Mouse (Mus musculus): ENCODE results near the gene Atp5mpl.

Atp5mpl gene

DNA sequence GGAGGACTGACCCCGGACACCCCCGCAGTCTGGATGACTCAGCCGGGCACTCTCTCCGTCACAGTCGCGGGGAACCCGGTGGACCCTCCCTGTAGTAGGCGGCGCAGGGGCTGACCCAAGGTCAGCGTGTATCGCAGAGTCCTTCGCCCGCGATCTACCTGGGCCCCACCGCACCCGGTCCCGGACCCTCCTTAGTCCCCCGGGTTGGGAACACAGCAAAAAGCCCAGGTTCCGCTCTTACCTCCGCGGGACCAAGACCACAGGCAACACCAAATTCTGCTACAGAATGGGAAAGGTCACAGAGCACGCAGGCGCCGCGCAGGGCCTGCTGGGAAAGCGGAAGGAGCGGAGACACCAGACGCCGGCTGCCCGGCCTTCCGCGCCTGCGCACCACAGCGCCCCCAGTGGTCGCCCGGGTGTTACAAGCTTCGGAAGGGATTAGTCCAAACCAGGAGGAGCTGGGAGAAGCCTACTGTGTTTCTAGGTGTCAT is at the start of gene Atp5mpl:
TSS of gene Atp5mpl (minus strand) at position 295 of the 491 bp plus-strand sequence.
- DNase-seq (ENCODE audit: low spot score in 2 of 2): peak; percentile 91 to 93

DNA sequence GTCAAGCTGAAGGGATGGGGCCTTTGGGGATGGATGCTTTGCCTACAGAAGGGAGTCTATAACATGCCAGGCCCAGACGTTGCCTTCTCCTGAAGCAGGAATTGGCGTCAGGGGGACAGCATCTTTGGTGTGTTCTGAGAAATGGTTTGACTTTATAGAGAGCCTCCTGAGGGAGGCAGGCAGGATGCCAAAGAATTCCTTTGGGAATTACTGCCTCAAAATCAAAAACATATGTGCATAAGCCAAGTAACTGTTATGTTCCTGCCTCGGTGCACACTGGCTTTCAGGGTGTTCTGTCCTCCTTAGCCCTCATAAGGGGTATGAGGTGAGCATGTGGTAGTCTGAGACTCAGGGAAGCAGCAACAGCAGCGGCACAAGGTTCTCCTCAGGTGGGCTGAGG is 49.6 kb upstream of the Atp5mpl start:
- no peak for DNase-seq (ENCODE audit: low spot score in 2 of 2)

DNA sequence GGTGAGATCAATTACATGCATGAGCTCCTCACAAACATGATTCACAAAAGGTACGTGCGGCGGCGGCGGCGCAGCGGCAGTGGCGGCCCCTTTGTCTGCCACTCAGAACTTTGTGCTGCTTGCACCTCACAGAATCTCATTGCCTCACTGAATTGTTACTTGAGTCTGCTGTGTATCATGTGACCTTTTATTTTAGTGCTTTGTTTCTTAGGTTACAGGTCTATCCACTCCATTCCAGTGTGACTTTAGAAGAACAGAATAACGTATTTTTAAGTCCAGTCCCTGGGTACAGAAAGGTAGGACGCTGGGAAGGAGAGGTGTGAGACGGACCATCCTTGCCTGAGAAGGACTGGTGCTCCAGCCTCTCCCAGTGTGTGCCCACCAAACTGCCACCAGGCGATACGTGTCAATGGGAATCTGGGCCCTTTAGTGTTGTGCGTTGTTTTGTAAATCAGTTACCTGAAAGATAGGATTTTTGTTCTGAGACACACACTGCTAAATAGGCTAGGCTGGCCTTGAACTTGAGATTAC is 46.6 kb upstream of the Atp5mpl start:
- no peak for DNase-seq (ENCODE audit: low spot score in 2 of 2)

DNA sequence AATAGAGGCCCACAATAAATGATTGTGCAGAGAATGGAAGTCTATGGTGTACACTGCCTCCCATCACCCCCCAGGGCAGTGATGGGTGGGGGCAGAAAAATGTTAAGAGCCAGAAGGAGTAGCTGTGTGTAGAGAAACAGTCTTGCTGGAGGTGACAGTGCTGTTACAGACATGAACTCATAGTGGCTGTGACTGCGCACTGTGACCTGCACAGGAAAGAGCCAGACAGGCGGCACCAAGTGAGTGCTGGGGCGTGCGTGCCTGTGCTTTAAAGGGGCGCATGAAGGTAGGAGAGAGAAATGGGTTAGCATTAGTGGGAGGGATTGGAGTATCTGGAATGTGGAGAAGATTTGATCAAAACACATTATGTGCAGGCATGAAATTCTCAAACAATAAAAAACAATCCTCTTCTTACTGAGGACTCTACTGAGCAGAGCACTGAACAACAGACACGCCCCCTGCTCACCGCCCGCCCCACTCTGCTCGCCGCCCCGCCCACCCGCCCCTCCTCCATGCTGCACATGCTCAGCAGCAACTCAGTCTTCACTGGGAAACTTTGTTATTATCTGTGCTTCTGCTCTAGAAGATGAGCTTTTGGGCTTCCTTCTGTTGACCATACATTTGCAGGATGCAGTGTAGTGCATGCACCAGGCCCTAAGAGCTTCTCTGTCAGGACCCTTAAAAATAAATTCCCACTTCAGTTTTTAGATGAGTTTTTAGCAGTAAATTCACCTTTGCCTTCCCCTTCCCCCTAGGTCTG is 45.9 kb upstream of the Atp5mpl start:
- no peak for DNase-seq (ENCODE audit: low spot score in 2 of 2)

DNA sequence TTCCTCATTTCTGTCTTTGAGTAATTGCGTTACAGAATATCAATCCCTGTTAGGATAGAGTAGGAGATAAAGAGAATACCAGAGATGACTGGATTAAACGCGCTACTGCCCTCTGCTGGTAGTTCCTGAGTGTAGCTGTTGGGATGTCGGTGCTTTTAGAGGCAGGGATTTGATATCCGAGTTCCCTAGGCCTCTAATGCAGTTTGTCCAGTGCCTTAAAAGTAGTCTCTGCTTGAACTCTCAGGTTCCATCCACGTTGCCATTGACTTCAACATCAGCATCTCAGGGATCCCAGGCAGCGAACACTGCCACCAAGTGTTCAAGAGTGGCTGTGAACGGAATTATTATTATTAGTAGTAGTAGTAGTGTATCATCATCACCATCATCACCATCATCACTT is 34.4 kb upstream of the Atp5mpl start:
- DNase-seq (ENCODE audit: low spot score in 2 of 2): peak; percentile 32 to 49

DNA sequence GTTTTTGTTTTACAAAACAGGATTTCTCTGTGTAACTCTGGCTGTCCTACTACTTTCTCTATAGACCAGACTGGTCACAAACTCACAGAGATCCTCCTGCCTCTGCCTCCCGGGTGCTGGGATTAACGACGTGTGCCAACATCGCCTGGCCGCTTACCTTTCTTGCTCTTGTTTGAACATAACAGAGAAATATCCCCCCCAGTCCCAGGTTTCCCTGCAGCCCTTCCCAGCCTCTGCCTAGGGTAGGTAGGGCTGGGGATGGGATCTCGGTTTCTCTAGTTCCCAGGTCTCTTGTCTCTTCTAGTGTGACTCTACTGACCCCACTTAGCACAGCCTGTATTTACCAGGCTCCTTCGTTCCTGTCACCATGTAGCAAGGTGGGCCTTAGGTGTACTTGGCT is 33.0 kb upstream of the Atp5mpl start:
- DNase-seq (ENCODE audit: low spot score in 2 of 2): no peak

DNA sequence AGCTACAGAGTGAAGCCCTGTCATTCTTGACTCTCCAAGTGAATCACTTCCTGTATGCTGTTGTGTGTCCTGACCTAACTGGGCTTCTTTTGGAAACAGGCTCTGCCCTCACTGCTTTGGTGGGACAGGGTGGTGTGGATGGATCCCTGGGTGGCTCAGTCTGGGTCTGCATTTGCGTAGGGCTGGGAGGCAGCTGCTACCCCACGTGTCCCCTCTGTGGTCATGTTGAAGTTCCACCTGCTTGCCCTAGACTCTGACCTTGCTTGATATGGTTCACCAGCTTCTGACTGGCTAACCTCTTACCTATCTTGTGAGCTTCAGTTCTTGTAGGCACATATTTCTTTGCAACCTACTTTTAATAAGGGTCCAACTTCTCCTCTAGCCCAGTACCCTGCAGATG is 28.4 kb upstream of the Atp5mpl start:
- no peak for DNase-seq (ENCODE audit: low spot score in 2 of 2)

DNA sequence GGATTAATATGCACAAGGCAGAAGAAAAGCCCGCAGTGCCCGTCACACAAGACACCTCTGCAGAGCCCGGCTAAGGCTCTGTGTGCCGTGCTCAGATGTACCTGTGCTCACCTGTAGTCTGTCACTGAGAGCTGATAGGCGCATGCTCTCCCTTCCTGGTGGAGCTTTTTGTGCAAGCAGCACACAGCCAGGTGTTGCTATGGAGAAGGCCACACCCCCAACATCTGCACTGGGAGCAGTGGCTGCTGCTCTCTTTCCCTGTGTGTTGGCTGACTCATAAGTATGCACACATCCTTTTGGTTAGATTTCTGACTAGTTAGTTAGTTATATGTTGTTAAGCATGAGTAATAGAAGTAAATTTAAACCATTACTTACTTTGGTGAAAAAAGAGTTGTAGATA is 25.8 kb upstream of the Atp5mpl start:
- DNase-seq (ENCODE audit: low spot score in 2 of 2): no peak

DNA sequence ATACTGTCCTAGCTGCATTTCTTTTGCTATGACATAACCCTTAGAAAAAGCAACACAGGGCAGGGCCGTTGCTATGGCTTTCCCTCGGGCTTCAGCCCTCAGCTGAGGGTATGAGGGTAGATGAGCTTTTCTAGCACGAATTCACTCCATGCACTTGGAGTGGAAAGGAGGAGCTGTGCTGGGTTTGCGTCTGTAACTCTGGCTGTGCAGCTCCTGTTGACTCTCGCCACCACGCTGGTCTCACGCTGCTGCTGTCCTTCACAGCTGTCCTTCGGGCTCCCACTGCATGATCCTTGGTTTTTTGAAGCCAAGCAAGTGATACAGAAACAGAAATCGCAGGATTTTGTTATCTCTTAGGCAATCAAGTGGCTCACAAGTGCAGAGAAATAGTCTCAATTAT is 20.0 kb upstream of the Atp5mpl start:
- no peak for DNase-seq (ENCODE audit: low spot score in 2 of 2)

DNA sequence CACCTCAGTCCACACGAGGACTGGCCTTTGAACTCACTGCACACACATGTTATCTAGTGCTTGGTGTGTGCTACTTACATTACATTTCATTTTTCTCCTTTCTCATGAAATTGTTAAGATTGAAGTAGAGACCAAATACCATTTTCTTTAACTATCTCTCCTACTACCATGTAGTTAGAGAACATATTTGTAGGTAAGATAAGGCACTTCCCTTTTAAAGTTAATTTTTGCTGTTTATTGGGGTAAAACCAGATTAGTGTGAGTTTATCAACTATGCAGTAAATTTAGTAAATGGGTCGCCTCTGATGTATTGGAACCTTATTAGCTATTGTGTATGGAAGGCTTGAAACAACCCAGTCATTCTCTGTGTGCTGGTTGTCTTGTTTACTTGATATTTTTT is 16.4 kb upstream of the Atp5mpl start:
- no peak for DNase-seq (ENCODE audit: low spot score in 2 of 2)

DNA sequence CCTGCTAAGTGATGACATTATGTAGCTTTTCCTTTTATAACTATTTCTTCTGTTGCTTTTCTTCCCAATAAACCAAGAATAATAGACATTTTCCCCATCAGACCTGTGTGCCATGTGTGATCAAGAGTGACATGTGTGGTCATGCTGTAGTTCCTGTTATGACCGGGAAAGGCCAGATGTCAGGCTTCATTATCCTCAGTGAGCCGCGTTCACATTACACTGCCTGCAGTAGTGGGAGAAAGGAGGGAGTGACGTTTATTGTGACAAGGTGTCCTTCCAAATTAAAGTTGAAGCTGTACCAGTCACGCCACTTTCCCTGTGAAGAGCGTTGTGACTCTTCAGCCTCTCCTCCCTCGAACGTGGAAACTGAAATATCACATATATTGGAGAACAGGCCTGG is 15.1 kb upstream of the Atp5mpl start:
- no peak for DNase-seq (ENCODE audit: low spot score in 2 of 2)

DNA sequence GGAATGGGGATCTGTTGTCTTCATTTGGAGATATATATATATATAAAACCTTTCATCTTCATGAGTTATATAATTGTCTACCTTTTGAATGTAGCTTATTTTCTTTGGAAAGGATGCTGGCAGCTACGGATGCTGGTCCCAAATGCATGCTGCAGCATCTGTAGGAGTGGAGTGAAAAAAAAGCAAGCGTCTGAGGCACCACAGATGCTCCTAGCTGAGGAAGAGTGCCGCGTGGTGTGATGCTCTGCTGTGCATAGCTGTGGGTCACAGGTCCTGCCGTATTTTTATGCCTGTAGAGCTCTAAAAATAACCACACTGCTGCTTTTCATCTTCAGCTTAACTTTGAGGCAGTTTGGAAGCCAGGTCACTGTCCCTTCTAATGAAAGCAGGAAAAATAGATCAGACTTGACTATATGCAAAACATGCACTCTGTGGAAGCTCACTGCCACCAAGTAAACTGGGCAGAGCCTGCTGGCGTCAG is 14.2 kb upstream of the Atp5mpl start, which contains the start of gene Rd3l:
TSS of gene Rd3l (minus strand) at position 431 of the 481 bp plus-strand sequence.
- no peak for DNase-seq (ENCODE audit: low spot score in 2 of 2)

DNA sequence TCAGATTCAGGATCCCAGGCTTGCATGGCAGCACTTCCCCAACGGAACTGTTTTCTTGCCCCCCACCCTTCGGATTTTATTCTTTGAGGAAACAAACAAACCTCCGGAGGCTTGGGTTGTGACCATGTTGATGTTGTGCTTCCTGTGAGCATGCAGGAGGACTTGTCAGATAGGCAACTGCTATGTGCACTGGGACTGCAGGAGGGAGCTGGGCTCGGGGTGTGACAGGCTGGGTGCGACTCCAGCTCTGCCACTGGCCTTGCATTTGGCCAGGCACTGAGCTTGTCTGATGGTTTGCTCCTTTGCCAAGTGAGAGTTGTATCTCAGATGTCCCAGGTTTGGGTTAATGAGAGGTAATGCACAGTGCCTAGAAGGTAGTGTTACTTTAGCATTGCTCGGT is 11.5 kb upstream of the Atp5mpl start:
- DNase-seq (ENCODE audit: low spot score in 2 of 2): no peak

DNA sequence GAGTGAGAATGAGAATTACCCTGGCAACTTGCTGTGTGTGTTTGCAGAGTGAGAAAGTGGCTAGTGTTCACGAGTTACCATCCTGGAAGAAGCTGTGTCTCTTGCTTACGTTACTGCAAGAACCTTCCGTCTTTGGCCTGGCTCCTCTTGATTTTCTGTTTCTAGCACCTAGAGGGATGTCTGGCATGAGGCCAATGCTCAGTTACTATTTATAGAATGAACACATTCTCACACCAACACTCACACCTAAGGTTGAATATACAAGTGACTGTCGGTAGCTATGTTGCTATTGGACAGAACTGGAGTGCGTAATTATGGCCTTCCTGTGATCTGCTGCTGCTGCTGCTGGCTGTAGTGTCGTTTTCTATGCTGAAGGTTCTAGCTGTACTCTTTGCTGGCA is 10.4 kb upstream of the Atp5mpl start:
- DNase-seq (ENCODE audit: low spot score in 2 of 2): no peak

DNA sequence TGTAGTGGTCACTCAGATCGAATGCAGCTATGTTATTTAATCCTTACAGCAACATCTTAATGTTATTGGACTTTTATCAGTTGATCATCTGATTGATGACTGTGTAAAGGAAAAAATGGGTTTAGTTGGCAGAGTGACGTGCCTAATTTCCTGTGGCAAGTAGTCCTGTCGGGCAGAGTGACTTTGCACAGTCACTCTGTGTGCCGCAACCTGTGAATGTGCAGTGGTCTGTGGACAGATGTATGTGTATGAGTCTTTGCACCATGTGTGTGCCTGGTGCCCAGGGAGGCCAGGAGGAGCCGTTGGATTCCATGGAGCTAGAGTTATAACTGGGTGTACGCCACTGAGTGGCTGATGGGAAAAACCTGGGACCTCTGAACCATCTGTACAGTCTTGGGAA is 7.8 kb upstream of the Atp5mpl start:
- no peak for DNase-seq (ENCODE audit: low spot score in 2 of 2)

DNA sequence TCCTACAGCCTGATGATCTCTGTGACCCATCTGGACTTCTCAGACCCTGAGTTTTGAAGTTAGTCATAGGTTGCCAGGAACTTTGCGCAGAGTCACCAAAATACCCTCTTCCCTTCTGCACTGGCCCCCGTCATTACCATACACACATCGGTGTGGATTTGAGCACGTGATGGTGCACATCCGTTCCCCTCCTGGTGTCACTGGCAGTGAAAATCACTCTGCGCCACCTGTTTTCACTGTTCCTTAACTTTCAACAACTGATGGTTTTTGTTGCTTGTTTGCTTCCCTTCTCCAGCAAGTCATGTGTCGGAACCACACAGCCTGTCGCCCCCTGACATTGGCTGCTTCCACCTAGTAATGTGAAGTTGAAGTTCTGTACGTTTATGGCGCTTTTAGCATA is 5.7 kb upstream of the Atp5mpl start:
- no peak for DNase-seq (ENCODE audit: low spot score in 2 of 2)

DNA sequence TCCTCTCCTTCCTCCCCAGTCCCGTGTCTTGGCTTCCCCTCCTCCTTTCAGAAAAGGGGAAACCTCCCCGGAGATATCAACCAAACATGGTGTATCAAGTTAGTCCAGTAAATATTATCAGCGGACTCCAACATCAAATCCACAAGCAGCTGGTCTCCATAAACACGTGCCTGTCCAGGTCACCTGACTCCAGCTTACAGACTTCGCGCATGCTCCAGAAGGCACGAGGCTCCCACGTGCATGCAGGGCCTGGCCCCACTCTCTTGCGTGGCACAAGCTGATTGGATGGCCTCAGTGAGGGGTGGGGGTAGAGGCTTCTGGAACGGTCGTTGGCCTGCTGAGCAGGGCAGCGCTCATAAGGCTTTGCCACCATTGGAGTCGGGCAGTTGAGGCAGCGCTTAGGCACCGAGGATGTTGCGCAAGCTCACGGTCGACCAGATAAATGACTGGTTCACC is 4.5 kb upstream of the Atp5mpl start, which contains the start of gene Tdrd9:
TSS of gene Tdrd9 (plus strand) at position 329 of the 456 bp plus-strand sequence.
- DNase-seq (ENCODE audit: low spot score in 2 of 2): no peak

DNA sequence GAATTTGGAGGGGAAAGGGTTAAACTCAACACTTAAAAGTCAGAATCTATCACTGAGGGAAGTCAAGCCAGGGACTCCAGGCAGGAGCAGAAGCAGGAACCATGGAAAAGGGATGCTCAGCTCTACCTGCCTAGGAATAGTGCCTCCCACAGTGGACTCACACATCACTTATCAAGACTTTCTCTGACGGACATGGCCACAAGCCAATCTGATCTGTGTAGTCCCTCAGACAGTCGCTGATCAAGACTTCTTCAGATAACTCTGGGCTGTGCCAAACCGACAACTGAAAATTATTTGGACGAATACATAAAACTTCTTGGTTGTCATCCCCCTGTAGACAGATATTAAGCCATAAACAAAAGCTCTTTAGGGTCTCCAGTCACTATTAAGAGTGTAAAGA is 3.3 kb upstream of the Atp5mpl start:
- DNase-seq (ENCODE audit: low spot score in 2 of 2): no peak

DNA sequence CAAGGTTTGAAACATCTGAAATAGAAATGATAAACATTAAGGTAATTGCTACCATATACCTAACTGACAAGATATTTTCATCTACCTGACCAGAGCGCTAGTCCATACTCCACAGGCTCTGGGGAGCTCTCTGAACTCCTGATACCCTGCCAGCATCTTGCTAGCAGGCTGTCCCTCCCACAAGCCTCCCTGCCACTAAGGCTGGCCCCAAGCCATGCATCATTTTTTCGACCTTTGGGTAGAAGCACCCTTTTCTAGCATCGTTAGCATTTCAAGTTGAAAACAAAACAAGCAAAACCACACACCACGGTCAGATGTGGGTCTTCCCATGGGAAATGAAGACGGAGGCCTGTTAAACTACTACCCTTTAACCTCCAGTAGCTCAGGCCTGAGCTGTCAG is 3.4 kb downstream of the Atp5mpl start:
- DNase-seq (ENCODE audit: low spot score in 2 of 2): no peak

DNA sequence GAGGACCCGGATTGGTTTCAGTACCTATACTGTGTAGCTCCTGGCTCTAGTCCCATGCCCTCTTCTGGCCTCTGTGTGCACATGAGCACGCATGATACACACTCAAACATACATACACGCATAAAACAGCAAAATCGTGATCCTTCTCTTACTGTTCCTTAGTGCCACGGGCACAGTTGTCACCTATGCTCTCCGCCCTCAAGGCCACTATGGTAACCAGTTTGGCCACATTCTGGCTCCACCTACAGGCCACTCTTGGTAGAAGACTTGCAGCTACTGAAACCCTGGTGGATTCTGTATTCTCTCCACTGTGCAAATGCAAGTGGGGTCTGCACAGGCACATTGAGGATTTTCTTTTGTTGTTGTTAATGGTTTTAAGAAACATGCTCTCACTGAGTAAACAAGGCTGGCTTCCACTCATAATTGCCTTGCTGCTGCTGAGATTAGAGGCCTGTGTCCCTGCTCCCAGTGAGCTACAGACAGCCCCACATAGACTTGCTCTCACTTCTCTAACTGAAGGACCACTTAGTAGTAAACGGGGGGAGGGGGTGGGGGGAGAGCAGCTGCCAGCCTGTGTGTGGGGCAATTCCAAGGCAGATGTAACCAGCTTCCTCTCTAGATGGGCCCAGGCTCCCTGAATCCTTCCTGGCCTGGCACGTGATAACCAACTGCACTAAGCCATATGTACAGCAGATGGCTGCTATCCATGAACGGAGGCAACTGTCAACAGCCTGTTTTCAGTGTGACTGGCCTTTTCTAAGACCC is 8.5 kb downstream of the Atp5mpl start:
- DNase-seq (ENCODE audit: low spot score in 2 of 2): peak; percentile 42

DNA sequence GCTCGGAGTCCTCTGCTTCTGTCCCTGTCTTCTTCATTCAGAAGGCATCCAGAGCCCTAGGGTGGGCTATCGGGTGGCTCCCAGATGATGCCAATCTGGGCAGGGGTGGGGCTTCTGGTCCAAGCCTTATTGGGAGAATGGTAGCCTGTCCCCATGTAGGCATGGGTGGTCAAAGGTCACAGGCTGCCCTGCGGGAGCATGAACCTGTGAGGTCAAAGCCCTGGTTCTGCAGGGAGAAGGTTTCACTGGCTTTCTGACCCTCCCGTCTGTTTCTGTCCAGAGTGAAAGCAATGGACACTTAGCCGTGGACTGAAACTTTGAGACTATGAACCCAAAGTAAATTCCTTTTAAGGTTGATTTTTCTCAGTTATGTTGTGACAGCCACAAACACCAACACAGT is 10.6 kb downstream of the Atp5mpl start:
- no peak for DNase-seq (ENCODE audit: low spot score in 2 of 2)

DNA sequence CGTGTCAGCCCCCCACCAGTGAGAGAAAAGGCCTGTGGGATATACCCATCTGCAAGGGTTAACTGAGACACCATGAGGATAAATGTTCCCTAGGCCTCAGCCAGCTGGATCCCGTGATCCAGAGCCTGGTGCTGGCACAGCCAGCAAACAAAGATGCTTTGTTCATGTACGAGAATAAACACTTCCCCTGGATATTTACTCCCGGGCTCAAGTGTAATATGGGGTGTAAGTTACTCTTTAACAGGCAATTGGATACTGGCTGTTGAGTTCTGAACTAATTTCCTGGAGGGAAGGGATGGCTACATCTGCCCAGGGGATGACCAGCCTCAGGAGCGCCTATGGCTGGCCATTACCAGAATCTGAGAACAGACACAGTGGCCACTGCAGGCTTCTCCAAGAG is 15.1 kb downstream of the Atp5mpl start:
- DNase-seq (ENCODE audit: low spot score in 2 of 2): no peak
